Mouse (Mus musculus): ENCODE measurements around the gene Scand1. TPM values are rescaled to one million over a fixed set of nuclear protein-coding genes. Genes with fewer than 3 reads are reported as not detected.
A peak's percentile ranks its signal among the peaks of the same experiment; 100 is the strongest.

The Scand1 gene
- 88.6 and 105 TPM in 2 replicates for polyA plus RNA-seq (2015; fragmentation: Nextera tagmentation; extraction: Ambion mirVana)

DNA sequence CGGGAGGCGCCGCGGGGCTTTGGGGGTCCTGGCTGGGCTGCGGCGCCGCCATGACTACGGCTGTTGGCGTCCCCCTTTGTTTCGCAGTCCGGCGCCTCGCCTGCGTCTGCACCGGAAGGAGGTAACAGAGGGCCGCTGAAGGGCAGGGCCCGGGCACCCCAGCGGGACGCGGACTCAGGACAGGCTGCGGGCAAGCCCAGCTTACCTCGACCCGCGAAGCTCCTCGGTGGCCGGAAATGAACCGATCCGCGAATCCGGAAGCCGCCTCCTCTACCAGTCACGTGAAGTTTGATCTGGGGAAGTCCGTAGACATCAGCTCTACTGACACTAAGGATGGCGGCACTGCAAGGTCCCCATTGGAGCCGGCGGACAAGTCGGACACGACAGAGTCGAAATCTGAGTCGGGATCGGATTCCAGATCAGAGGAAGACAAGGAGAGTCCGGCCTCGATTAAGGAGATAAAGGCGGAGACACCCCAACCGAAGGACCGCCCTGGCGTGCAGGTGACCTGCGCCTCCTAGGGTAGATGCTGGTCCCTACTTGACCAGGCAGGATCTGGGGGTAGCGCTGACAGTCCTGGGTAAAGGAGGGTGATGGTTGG lies at the start of gene Scand1, which contains the start of gene Cnbd2:
TSS of gene Scand1 (minus strand) at position 408 of the 601 bp plus-strand sequence.
TSS of gene Cnbd2 (plus strand) at position 3 of the 601 bp plus-strand sequence.
- peak; percentile 94 for ATAC-seq (ENCODE audit: low read depth)
- Histone ChIP-seq H3K9ac (peak within 1 kb of the TSS; percentile 96), H3K4me3 (peak within 1 kb of the TSS; percentile 83), H3K27ac (replicated peaks) (peak within 1 kb of the TSS; percentile 98), H3K9me3 (no peaks in the 10 kb centered on the region), H3K36me3 (peaks cover 26% of the 10 kb centered on the region), H3K27me3 (no peaks in the 10 kb centered on the region), H3K4me2 (peak within 1 kb of the TSS; percentile 83), H3K4me1 (replicated peaks) (peaks cover 18% of the 10 kb centered on the region)
- WGBS = under 1% methylated on average over 44 of the region's 49 CpGs

DNA sequence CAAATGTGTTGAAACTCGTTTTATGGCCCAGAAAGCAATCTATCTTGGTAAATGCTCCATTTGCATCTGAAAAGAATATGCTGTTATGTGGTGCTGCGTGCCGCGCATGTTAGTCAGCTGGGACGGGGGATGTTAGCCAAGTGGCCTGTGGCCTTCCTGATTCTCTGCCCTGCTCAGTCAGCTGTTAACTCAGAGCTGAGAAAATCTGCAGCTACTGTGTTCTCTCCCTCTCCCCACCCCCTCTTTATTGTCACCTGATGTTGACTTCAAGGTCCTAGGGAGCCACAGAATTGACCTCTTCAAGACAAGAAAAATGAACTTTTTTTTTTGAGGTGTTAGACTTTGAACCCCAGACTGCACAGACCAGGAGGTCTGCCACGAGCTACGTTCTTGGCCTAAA lies 43.5 kb upstream of the Scand1 start:
- peaks cover 5% of the 10 kb centered on the region for H3K4me1 ChIP-seq (replicated peaks)
- no peak overlapping the region for H3K9ac ChIP-seq
- 46% methylated on average over 7 of the region's 7 CpGs for WGBS
- H3K9me3 ChIP-seq = no peaks in the 10 kb centered on the region
- no peak for ATAC-seq (ENCODE audit: low read depth)
- no peak overlapping the region for H3K27ac ChIP-seq (replicated peaks)
- H3K4me3 ChIP-seq = no peak overlapping the region
- H3K27me3 ChIP-seq = no peaks in the 10 kb centered on the region
- H3K36me3 ChIP-seq = no peaks in the 10 kb centered on the region
- H3K4me2 ChIP-seq = no peak overlapping the region

- H3K4me2 ChIP-seq = no peak overlapping the region
- peaks cover 7% of the 10 kb centered on the region for H3K4me1 ChIP-seq (replicated peaks)
- H3K9me3 ChIP-seq = no peaks in the 10 kb centered on the region
- no peak for ATAC-seq (ENCODE audit: low read depth)
- 0 out of 2 replicates have a peak overlapping the region, but pooled peaks have one; percentile 18 for H3K27ac ChIP-seq (replicated peaks)
- 44% methylated on average over 7 of the region's 7 CpGs for WGBS
- no peaks in the 10 kb centered on the region for H3K27me3 ChIP-seq
- H3K4me3 ChIP-seq = no peak overlapping the region
- no peak overlapping the region for H3K9ac ChIP-seq
- H3K36me3 ChIP-seq = no peaks in the 10 kb centered on the region
These were observed 40.8 kb upstream of the Scand1 start for GRCm38 (mm10) chr2:156353265-156353692.

GRCm38 (mm10) chr2:156352413-156353165 lies 40.1 kb upstream of the Scand1 start:
- no peak for ATAC-seq (ENCODE audit: low read depth)
- H3K27ac ChIP-seq (replicated peaks) = 0 out of 2 replicates have a peak overlapping the region, but pooled peaks have one; percentile 18
- no peaks in the 10 kb centered on the region for H3K36me3 ChIP-seq
- 82% methylated on average over 8 of the region's 8 CpGs for WGBS
- no peaks in the 10 kb centered on the region for H3K27me3 ChIP-seq
- H3K4me2 ChIP-seq = no peak overlapping the region
- no peak overlapping the region for H3K9ac ChIP-seq
- no peak overlapping the region for H3K4me3 ChIP-seq
- no peaks in the 10 kb centered on the region for H3K9me3 ChIP-seq
- peaks cover 7% of the 10 kb centered on the region for H3K4me1 ChIP-seq (replicated peaks)

DNA sequence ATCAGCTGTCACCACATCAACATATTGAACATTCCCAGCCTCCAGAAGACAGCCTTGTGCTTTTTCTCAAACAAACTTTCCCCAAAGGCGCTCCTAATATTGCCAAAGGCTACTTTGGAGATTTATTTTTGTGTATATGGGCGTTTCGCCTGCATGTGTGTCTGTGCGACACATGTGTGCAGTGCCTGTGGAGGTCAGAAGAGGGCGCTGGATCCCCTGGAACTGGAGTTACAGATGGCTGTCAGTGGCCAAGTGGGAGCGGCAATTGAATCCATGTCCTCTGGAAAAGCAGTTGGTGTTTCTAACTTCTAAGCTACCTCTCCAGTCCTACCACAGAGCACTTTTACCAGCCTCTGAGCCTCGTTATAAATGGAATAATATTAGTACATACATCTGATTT lies 38.7 kb upstream of the Scand1 start:
- Histone ChIP-seq H3K27ac (replicated peaks) (no peak overlapping the region), H3K9me3 (no peaks in the 10 kb centered on the region), H3K9ac (no peak overlapping the region), H3K36me3 (no peaks in the 10 kb centered on the region), H3K4me3 (no peak overlapping the region), H3K27me3 (no peaks in the 10 kb centered on the region), H3K4me1 (replicated peaks) (peaks cover 7% of the 10 kb centered on the region), H3K4me2 (no peak overlapping the region)
- no peak for ATAC-seq (ENCODE audit: low read depth)
- 82% methylated on average over 7 of the region's 7 CpGs for WGBS

DNA sequence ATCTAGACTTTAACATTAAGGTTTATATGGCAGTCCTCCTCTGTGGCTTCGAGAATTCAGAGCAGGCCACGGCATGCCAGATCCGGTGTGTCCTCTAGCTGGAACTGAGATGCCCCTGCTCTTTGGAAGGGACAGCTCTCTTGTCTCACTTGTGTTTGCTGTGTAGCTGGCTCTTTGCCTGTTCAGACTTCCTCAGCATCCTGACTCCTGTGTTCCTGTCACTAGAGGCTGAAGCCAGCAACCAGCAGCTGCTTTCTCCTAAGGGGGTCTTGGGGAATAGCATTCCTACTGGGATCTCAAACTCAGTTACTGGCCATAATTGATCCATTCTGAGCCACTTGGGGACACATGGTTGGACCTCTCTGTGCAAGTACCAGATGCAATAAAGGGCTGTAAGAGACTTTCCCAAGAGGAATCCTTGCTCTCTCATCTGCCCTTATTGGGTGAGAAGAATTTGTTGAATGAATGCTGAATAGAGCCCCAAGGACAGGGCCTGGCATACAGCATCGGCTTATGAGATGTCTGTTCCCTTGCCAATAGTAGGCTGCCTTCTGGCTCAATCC lies 36.9 kb upstream of the Scand1 start:
- H3K9ac ChIP-seq = no peak overlapping the region
- H3K4me1 ChIP-seq (replicated peaks) = peaks cover 3% of the 10 kb centered on the region; the same call in 1 of the 2 replicates
- no peak overlapping the region for H3K27ac ChIP-seq (replicated peaks)
- no peaks in the 10 kb centered on the region for H3K27me3 ChIP-seq
- no peaks in the 10 kb centered on the region for H3K9me3 ChIP-seq
- H3K36me3 ChIP-seq = no peaks in the 10 kb centered on the region
- ATAC-seq (ENCODE audit: low read depth) = no peak
- H3K4me3 ChIP-seq = no peak overlapping the region
- no peak overlapping the region for H3K4me2 ChIP-seq
- whole genome bisulfite sequencing = 74% methylated on average over 4 of the region's 4 CpGs

DNA sequence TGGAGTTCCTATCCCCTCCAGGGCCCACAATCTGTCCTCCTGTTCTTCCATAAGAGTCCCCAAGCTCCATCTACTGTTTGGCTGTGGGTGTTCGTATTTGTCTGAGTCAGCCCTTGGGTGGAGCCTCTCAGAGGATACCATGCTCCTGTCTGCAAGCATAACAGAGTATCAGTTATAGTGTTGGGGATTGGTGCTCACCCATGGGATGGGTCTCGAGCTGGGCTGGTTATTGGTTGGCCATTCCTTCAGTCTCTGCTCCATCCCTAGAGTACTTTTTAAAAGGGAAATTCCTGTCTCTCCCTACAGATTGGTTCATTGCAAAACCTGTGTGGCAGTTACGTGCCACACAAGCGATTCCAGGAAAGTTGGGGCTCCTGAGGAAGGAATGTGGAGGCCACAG lies 36.3 kb upstream of the Scand1 start:
- no peak overlapping the region for H3K27ac ChIP-seq (replicated peaks)
- H3K4me1 ChIP-seq (replicated peaks) = peaks cover 3% of the 10 kb centered on the region; the same call in 1 of the 2 replicates
- no peaks in the 10 kb centered on the region for H3K9me3 ChIP-seq
- H3K36me3 ChIP-seq = no peaks in the 10 kb centered on the region
- no peak overlapping the region for H3K4me2 ChIP-seq
- no peak overlapping the region for H3K9ac ChIP-seq
- H3K27me3 ChIP-seq = no peaks in the 10 kb centered on the region
- WGBS = 81% methylated on average over 4 of the region's 4 CpGs
- no peak for ATAC-seq (ENCODE audit: low read depth)
- no peak overlapping the region for H3K4me3 ChIP-seq

GRCm38 (mm10) chr2:156344775-156345532 lies 32.5 kb upstream of the Scand1 start:
- H3K4me1 ChIP-seq (replicated peaks) = 0 out of 2 replicates have a peak, but pooled peaks cover 3% of the 10 kb centered on the region

DNA sequence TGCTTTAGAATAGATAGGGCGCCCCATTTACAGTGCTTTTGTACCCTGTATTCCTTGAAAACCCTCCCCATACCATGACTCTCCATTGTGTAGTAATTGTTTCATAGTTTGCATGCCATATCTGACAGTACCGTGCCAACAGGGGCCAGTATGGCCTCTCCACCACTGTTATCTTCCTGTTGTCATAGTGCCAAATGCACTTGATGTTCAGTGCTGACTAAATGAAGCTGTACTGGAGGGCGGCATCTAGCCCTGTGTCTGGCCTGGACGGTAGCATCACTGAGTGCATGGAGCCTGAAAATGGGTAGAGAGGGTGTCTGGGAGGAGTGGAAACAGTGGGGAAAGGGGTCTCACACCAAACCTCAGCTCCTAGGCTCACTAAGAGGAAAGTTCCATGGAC lies 27.6 kb upstream of the Scand1 start:
- 87% methylated on average over 4 of the region's 4 CpGs for WGBS
- ATAC-seq (ENCODE audit: low read depth) = no peak
- no peak overlapping the region for H3K27ac ChIP-seq (replicated peaks)
- H3K4me3 ChIP-seq = no peak overlapping the region
- H3K4me1 ChIP-seq (replicated peaks) = no peaks in the 10 kb centered on the region
- H3K36me3 ChIP-seq = no peaks in the 10 kb centered on the region
- no peak overlapping the region for H3K4me2 ChIP-seq
- H3K9ac ChIP-seq = no peak overlapping the region
- H3K27me3 ChIP-seq = no peaks in the 10 kb centered on the region
- no peaks in the 10 kb centered on the region for H3K9me3 ChIP-seq

More at GRCm38 (mm10) chr2:156344775-156345532, 32.5 kb upstream of the Scand1 start:
- H3K27me3 ChIP-seq = no peaks in the 10 kb centered on the region
- no peak overlapping the region; the same call in 1 of the 2 replicates for H3K9ac ChIP-seq
- H3K36me3 ChIP-seq = no peaks in the 10 kb centered on the region
- no peak overlapping the region for H3K4me2 ChIP-seq
- no peaks in the 10 kb centered on the region for H3K9me3 ChIP-seq
- no peak overlapping the region for H3K4me3 ChIP-seq
- 63% methylated on average over 12 of the region's 12 CpGs for WGBS
- ATAC-seq (ENCODE audit: low read depth) = no peak
- H3K27ac ChIP-seq (replicated peaks) = no peak overlapping the region

GRCm38 (mm10) chr2:156331446-156331965 lies 19.0 kb upstream of the Scand1 start:
- Histone ChIP-seq H3K9me3 (no peaks in the 10 kb centered on the region), H3K27ac (replicated peaks) (no peak overlapping the region), H3K36me3 (no peaks in the 10 kb centered on the region), H3K27me3 (no peaks in the 10 kb centered on the region), H3K4me3 (no peak overlapping the region), H3K9ac (no peak overlapping the region), H3K4me1 (replicated peaks) (no peaks in the 10 kb centered on the region), H3K4me2 (no peak overlapping the region)
- 69% methylated on average over 7 of the region's 7 CpGs for WGBS
- no peak for ATAC-seq (ENCODE audit: low read depth)

DNA sequence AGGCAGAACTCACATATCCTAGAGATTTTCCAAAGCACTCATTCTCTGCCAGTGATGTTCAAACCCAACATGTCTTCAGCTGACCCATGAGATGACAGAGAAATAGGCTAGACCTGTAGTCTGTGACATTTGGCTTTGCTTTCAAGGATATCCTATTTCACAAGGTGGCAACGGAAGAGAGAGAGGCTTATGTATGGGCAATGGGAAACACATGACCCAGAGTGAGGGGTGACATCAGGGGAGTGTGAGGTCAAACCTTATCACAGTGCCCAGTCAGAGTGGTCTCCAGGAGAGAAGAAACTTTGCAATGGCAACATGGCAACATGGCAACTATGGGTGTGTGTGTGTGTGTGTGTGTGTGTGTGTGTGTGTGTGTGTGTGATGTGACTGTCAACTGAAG lies 18.2 kb upstream of the Scand1 start:
- no peak overlapping the region for H3K27ac ChIP-seq (replicated peaks)
- H3K4me1 ChIP-seq (replicated peaks) = no peaks in the 10 kb centered on the region
- no peak overlapping the region for H3K9ac ChIP-seq
- no peak overlapping the region for H3K4me2 ChIP-seq
- no peak for ATAC-seq (ENCODE audit: low read depth)
- no peak overlapping the region for H3K4me3 ChIP-seq
- H3K36me3 ChIP-seq = no peaks in the 10 kb centered on the region
- WGBS = 89% methylated on average over 1 of the region's 1 CpGs
- no peaks in the 10 kb centered on the region for H3K9me3 ChIP-seq
- H3K27me3 ChIP-seq = no peaks in the 10 kb centered on the region
